Mouse (Mus musculus): ENCODE results near the gene Zfp592. TPM values are rescaled to one million over a fixed set of nuclear protein-coding genes. Genes with fewer than 3 reads are reported as not detected.
"Not testable (repeated sequence)": the region's sequence is repeated elsewhere in the genome, so short reads cannot be mapped to it uniquely, and the experiment has no call there.

The Zfp592 gene
- total RNA-seq (2021) = 10 to 100 TPM; 18.7 to 19.6 TPM

DNA sequence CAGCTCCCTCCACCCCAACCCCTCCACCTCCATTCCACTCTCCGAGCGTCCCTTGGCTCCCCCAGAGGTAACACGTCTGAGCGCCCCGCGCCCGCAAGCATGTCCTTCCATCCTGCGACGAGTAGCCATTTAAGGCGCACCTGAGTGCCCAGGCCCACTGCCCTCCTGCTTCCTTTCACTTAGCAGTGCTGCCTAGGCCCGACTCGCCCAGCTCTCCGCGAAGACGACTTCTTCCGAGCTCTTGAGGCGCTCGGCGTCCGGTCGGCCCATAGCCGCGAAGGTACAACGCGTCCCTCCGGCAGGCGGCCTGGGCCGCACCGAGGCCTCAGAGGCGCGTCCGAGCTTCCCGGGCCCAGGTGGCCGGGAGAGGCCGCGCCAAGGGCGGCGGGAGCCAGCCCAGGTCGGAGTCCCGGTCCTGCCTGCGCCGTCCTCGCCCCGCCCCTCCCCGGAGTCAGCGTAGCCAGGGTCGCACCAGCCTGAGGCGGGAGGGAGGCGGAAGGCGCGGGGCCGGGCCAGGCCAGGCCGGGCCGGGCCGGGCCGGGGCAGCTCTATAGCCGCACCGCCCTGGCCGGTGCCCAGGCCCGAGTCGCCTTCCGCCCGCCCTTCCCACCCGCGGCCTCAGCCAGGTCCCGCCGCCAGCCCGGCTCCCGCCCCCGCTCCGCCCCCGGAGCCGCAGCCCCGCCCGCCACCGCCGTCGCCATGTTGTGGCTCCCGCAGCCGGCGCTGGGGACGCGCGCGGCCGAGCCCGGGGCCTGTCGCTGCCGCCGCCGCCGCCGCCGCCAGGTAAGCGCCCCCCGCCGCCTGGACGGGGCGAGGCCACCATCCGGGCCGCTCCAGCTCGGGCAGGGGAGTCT is at the start of gene Zfp592:
TSS of gene Zfp592 (plus strand) at position 702 of the 854 bp plus-strand sequence.
- intact Hi-C loops (cut with DNase I) = loop anchor here (5.0 kb wide), 2 partner anchors 46 to 131 kb away; partner anchors contain the start of genes Sec11a and Zscan2
- peak; percentile 55 to 77 for DNase-seq (ENCODE audit: low spot score in 2 of 2)

DNA sequence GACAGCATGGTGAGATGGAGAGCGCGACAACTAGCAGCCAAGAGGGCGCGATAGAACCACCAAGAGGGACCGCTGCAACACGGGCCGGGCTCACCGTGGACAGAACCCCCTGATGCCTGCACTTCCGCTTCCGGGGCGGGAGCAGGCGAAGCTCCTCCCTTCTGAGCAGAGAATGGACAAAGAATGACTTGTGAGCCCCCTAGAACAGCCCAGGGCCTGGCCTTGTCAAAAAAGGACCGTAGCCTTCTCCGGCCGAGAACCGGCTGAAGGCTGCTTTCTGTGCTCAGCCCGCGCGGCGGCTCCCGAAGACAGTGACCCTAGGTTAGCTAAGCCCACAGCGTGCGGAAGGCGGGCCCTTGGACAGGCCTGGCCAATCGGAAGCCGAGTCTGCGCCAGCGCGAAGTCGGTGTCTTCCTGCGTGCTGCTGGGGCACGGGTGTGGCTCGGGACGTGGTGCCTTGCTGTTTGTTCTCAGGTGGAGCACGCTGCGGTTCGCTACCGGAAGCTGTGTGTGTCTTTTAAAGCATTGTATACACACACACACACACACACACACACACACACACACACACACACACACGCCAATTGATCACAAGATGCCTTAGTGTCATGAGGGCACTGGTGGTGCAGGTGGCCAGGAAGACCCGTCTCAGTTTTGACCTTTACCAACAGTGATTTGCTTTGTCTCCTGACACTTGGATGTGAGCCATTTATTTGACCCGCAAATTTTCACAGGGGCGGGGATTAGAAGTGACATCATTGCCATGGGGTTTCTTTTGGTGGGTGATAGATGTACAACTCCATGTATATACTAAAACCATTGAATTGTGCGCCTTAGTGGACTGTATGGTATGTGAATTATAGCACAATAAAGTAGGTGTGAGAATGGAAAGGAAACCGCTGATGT is 45.8 kb upstream of the Zfp592 start, which contains the start of gene Sec11a:
TSS of gene Sec11a (minus strand) at position 336 of the 906 bp plus-strand sequence.
- intact Hi-C loops (cut with DNase I) = loop anchor here (5.0 kb wide), 1 partner anchor 45 kb away; the partner anchor contains the start of gene Zfp592
- peak; percentile 98 for DNase-seq (ENCODE audit: low spot score in 2 of 2)

GRCm38 (mm10) chr7:80951461-80951860 is 42.0 kb upstream of the Zfp592 start:
- no peak for DNase-seq (ENCODE audit: low spot score in 2 of 2)
- intact Hi-C loops (cut with DNase I) = no loop called here

GRCm38 (mm10) chr7:80952140-80952539 is 41.3 kb upstream of the Zfp592 start:
- intact Hi-C loops (cut with DNase I) = no loop called here
- no peak for DNase-seq (ENCODE audit: low spot score in 2 of 2)

DNA sequence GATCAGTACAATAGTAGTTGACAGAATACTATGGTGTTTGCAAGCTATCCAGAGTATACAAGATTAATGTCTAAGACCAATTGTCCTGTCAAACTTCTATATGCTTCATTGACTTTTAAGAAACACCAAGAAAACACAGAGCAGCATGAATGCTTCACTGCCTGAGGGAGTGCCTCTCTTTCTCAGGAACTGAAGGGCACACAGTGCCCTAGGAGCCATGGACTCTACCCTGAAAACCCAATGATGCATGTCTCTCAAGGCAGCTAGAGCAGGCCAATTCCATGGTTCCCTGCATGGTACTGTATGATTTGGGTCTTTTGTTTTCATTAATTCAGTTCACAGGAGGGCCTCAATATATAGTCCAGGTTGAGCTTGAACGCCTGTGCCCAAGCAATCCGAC is 39.2 kb upstream of the Zfp592 start:
- DNase-seq (ENCODE audit: low spot score in 2 of 2) = no peak
- intact Hi-C loops (cut with DNase I) = no loop called here

- no peak for DNase-seq (ENCODE audit: low spot score in 2 of 2)
- intact Hi-C loops (cut with DNase I) = no loop called here
Measured at GRCm38 (mm10) chr7:80956891-80957290, 36.6 kb upstream of the Zfp592 start.

- DNase-seq (ENCODE audit: low spot score in 2 of 2) = no peak
Measured at GRCm38 (mm10) chr7:80959003-80959402, 34.5 kb upstream of the Zfp592 start.

DNA sequence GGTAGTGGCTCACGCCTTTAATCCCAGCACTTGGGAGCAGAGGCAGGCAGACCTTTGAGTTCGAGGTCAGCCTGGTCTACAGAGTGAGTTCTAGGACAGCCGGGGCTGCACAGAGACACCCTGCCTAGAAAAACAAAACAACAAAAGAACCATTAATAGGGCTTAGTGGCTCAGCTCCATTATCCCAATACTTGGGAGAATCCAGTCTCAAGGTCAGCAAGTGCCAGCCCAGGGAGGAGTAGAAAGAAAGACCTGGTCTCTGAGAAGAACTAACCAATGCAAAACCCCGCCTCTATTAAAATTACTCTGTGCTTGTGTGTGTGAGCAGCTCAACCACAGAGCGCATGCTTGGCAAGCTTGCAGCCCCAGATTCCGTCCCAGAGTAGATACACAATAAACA is 30.7 kb upstream of the Zfp592 start:
- intact Hi-C loops (cut with DNase I) = no loop called here
- DNase-seq (ENCODE audit: low spot score in 2 of 2) = no peak

More at GRCm38 (mm10) chr7:80959003-80959402, 34.5 kb upstream of the Zfp592 start:
- intact Hi-C loops (cut with DNase I) = no loop called here

DNA sequence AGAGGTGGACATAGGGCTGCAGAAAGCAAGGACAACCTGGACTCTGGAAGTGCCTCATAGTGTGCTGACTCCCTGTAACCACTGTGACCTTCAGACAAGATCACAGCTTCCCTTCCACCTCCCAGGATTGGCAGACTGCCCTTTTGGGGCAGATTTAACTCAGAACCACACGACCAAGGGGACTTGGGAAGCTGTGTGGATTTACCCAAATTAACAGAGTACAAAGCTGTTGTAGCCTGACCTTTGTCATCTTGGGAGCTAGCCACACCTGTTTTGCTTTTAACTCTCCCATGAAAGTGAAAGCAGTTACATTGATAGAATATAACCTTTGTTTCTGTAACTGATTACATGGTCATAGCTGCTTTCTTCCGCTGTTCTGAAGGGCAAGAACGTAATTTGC is 22.6 kb upstream of the Zfp592 start:
- no peak for DNase-seq (ENCODE audit: low spot score in 2 of 2)
- intact Hi-C loops (cut with DNase I) = no loop called here

DNA sequence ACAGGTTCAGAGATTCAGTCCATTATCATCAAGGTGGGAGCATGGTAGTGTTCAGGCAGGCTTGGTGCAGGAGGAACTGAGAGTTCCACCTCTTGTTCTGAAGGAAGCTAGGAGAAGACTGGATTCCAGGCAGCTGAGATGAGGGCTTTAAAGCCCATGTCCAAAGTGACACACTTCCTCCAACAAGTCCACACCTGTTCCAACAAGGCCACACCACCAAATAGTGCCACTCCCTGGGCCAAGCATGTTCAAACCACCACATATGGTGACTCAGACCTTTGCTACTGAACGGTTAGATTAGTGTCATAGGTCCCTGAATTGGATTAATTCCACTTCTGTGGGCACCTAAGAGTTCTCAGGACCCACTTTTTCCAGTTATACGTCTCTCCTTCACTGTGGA is 22.1 kb upstream of the Zfp592 start:
- no peak for DNase-seq (ENCODE audit: low spot score in 2 of 2)
- intact Hi-C loops (cut with DNase I) = no loop called here

DNA sequence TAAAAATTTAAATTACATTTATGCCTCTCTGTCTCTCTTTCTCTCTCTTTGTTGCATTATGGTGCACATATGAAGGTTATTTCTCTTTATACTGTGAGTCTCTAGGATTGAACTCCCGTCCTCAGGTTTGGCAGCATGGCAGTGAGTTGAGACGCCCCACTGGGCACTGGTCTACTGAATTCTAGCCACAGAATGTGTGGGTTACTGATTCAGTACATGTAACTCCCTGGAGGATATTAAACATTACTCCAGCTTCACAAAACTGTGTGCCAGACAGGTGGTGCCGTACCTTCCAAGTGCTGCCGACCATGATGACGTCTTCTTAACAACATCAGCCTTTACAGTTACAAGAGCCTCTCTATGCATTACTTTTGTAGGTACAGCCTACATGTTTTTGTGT is 21.4 kb upstream of the Zfp592 start:
- intact Hi-C loops (cut with DNase I) = no loop called here

GRCm38 (mm10) chr7:80972920-80973637 is 20.4 kb upstream of the Zfp592 start:
- intact Hi-C loops (cut with DNase I) = not testable (repeated sequence)

More for the DNA sequence above, 21.4 kb upstream of the Zfp592 start:
- no peak for DNase-seq (ENCODE audit: low spot score in 2 of 2)

DNA sequence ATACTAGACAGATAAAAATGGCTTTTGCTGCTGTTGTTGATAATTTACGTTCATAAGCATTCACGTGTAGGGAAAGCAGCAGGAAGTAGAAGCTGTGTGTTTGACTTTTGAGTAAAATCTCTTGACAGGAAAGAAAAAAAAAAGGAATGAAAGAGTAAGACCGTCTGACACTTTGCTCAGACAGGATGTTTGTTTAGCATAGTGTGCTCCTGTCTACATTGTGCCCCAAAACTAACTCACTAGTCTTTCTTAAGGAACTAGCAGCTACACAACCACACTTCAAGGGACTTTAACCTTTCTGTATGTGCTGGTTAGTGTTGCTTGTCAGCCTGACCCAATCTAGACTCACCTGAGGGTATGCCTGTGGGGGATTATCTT is 19.9 kb upstream of the Zfp592 start:
- intact Hi-C loops (cut with DNase I); DNase-seq (ENCODE audit: low spot score in 2 of 2): not testable (repeated sequence)

More at GRCm38 (mm10) chr7:80972920-80973637, 20.4 kb upstream of the Zfp592 start:
- DNase-seq (ENCODE audit: low spot score in 2 of 2) = not testable (repeated sequence)

- no peak for DNase-seq (ENCODE audit: low spot score in 2 of 2)
- intact Hi-C loops (cut with DNase I) = no loop called here
Measured at GRCm38 (mm10) chr7:80980566-80980965, 12.9 kb upstream of the Zfp592 start.

- intact Hi-C loops (cut with DNase I) = no loop called here
- no peak for DNase-seq (ENCODE audit: low spot score in 2 of 2)
Measured at GRCm38 (mm10) chr7:80986458-80987187, 6.9 kb upstream of the Zfp592 start.

DNA sequence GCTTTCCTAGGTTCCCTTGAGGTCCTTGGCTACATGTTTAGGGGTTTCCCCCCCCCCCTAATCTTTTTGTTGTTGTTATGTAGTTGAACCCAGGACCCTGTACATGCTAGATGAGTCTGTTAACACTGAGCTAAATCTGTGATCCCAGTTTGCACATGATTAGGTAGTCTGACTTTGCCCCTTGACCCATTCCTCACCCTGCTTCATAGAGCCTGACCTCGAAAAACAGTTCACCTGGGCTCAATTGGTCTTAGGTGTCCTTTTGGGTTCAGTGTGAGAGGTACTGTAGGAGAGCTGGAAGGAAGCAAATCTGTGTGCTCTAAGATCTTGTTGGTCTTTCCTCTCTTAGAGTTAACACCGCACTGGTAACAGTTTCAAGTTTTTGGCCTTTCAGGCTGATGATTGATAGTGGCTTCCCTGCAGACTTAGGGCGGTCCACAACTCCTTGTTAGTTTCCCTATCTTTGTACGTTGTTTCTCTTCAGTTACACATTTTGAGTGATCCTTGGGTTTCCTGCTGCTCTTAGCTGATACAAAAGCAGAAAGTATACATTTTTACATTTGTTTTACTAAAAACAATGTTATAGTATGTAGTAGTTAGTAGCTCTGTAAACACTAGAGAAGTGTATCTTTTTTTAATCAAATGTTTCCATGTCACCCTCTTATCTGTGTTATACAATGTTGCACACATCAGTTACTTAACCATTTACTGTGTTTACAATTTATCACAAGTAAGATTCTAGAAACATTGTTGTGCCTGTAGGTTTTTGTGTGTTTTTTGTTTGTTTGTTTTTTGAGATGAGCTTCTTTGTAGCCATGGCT is 5.5 kb upstream of the Zfp592 start:
- no peak for DNase-seq (ENCODE audit: low spot score in 2 of 2)
- intact Hi-C loops (cut with DNase I) = no loop called here

GRCm38 (mm10) chr7:80990276-80990675 is 3.2 kb upstream of the Zfp592 start:
- no peak for DNase-seq (ENCODE audit: low spot score in 2 of 2)
- intact Hi-C loops (cut with DNase I) = loop anchor here (5.0 kb wide), 2 partner anchors 43 to 128 kb away; partner anchors contain the start of genes Sec11a and Zscan2

GRCm38 (mm10) chr7:80991589-80991988 is 1.9 kb upstream of the Zfp592 start:
- DNase-seq (ENCODE audit: low spot score in 2 of 2) = no peak
- intact Hi-C loops (cut with DNase I) = loop anchor here (5.0 kb wide), 2 partner anchors 44 to 129 kb away; partner anchors contain the start of genes Sec11a and Zscan2

Data from left cerebral cortex, postnatal 25 days (tissue).